Mouse (Mus musculus): Measurements from ENCODE around the gene Rbm44.

Gene Rbm44

DNA sequence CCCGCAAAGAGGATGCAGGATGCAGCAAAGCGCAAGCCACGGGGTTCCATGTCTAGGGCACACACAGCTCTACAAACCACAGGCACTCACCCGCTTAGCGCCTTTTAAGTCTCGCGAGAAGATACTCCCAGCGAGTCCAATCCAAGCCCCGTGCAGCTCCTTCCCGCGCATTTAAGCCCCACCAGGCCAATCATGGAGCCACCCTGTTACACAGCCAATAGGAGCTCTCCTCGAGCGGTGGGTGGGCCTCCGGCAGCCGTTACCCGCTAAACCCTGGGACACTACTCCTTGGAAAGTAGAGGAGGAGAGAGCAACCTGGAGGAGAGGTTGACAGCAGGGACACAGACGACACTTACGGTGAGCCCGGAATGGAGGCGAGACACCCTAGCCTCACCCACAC lies at the start of gene Rbm44:
Gene Rbm44 (plus strand): TSS at position 277 of the 400 bp plus-strand sequence.
- DNase-seq (ENCODE audit: low read depth): no peak

DNA sequence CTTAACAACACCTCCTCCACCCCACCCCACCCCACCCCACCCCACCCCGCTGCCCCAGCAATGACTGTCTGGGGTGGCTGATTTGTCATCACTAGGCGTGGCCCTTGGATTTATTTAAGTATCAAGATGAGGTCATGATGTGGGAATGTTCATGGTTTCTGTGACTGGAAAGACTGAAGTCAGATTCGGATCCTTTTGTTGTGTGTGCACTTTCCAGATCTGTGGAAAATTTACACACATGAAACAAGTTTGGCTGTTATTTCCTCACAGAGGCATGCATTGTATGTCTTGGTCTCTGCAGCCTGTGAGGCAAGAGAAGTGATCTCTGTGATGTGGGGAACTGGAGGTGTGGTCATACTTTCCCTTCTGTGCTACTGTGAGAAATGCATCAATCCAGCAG lies 49.6 kb upstream of the Rbm44 start:
- DNase-seq (ENCODE audit: low read depth): no peak

DNA sequence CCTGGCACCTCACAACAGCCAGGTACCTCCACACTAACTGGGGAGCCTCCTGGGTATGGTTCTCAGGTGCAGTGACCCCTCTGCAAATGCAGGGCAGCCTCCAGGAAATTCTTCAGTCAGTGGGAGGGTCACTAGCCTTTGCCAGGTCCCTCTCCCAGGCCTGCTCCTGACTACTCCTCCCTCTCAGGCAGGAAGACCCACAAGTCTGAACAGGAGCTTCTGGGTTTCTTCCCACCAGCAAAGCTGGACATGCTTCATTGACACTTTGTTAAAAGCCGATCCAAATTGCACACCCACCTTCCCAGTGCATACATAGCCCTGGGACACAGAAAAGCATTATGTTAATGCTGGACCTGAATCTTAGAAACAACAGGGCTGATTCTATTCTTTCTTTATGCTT lies 49.0 kb upstream of the Rbm44 start:
- DNase-seq (ENCODE audit: low read depth): no peak

DNA sequence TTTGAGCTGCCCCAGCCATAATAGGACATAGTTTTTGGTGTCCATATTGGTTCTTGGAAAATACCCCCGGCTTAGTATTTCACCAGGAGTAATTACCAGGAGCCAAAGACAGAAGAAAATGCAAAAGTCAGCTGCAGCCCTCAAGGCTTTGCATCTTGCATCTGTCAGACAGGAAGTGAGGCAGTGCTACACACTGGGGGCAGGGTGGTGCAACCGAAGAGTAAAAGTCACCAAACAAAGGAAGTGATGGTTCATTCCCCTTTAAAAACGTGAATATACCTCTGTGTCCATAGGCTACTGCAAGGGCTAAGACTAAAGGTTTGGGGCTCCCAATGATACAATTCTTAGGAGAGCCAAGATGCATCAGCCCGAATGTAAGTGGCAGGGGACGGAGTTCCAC lies 48.4 kb upstream of the Rbm44 start:
- no peak for DNase-seq (ENCODE audit: low read depth)

DNA sequence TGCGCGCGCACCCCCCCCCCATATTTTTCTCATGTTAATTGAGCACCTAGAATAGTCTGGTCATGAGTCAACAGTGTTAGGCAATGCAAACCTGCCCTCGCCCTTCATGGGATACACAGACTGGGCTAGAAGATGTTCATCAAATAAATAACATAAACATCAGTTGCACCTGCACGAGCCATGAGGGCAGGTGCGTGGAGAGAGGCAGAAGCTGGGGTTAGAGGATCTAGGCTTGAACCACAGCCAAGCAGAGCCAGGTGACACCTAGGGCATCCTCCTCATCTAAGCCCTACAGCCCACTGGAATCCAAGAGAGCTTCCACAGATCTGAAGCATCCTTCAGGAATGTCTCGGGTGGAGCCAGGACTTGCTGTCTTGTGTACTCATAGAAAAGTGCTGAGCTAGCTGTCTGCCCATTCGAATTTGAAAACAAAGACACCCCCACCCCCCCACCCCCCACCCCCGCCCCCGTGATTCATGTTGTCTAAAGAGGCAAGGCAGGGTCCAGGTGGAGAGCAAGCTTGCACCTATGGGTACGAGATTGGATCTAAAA lies 47.5 kb upstream of the Rbm44 start:
- DNase-seq (ENCODE audit: low read depth): no peak

DNA sequence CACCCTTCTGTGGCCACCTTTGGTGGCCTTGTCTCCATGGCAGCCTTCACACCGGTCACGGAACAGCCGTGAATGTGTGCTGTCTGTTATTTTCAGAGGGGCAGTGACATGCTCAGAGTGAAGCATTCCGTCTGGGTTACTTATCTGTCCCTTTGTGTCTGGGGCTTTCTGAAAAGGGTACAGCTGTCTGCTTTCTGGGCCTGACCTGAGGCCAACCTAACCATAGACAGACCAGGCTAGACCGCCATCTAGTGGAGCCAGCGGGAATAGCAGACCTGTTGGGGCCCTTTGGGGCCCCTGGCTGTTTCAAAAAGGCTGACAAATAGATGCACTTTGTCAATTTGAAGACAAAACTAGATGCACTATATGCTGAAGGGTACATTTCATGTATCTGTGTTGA lies 46.0 kb upstream of the Rbm44 start:
- DNase-seq (ENCODE audit: low read depth): peak; percentile 71

DNA sequence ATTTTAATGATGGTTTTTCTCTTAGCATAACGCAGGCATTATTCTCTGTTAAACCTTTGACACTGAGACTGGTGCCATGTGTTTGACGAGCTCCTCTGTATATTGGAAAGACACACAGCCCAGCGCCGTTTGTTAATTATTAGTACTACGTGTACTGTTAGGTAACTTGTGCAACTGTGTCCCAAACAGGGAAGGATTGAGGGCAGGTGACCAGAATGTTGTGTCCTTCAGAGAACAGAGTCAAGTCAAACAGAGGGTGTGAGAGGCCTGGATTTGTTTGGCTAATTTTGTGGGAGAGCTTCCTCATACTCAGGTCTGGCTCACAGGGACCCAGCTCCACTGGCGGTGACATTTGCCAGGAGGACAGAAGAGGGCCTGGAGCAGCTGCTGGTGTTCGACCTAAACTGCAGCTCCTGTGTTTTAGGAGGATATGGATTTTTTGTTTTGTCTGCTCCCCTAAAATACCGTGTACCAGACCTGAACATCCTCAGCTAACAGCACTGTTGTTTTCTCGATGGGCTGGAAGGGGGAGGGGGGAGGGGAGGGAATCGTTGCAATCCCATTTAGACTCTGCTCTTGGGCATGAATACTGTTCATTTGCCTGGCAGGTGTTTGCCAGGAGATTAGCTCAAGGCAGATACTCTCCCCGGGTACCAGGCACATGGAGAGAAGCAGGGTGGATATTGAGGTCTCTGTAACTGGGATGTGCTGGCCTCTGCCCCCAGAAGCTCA lies 43.0 kb upstream of the Rbm44 start:
- no peak for DNase-seq (ENCODE audit: low read depth)

DNA sequence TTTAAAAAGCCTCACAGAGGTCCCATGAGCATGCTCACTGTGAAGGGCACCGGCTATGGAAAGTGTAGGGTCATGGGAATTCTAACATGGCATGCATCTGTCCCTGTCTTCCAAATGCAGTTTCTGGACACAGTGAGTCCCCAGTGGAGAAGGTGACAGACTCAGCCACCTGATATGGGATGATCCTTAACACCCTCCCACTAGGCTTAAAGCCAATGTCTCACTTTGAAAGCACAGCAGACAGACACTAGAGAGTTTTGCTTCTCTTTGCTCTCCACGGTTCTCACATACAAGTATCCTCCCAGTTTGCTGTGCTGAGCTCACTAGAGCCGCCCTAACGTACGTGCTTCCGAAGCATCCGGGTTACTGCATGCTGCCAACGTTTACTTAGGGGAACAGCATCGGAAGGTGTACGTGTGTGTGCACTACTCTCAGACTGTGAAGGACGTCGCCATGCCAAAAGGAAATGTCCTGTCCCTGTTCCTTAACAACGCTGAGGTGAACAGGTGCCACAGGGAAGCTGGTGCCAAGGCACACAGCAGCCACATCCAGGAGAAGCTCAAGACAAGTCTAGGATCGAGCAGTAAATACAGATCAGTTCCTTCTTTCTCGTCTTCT lies 41.4 kb upstream of the Rbm44 start:
- no peak for DNase-seq (ENCODE audit: low read depth)

DNA sequence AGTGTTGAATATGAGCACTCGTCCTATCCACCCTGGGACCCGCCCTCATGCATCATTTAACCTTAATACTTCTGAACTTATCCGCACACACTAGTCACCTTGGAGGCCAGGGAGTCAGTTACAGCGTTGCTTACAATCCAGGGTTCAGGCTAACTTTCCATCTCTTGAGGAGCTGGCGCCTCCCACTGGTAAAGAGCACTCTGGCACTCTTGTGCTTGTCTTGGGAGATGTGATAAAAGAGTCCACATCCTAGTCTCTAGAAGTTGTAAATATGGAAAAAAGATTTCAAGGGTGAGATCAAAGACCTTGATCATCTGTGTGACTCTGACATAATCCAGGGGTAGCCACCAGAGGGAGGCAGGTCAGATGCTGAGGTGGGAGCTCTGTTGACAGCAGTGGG lies 37.3 kb upstream of the Rbm44 start:
- DNase-seq (ENCODE audit: low read depth): no peak

DNA sequence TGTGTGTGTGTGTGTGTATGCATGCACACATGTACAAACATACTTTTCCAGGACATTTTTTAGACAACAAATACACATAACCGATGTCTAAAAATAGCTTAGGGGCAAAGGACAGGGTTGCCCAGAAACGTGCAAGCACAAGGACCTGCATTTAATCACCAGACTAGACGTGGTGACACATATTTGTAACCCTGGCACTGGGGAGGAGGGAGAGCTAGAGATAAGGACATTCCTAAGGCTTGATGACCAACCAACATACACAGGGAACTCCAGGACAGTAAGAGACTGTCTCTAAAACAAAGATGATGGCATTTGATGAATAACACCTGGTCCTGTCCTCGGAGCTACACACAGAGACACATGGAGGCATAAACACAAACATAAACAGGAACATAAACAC lies 35.6 kb upstream of the Rbm44 start:
- DNase-seq (ENCODE audit: low read depth): no peak

DNA sequence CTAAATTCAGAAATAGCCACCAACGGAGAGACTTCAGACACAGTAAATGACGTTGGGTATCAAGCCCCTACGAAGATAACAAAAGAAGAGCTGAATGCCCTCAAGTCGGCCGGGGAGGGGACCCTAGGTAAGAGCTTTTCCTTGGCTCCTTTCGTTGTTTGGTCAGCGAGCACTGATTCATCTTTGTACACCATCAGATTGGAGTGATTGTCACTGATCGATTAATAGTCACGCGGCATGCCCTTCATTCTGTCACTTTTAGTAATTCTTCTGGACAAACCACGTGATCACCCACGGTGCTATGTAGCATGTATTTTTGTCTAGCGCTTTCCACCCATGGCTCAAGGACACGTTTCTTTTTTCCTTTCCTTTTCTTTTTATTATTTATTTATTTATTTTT lies 32.7 kb upstream of the Rbm44 start:
- DNase-seq (ENCODE audit: low read depth): no peak

DNA sequence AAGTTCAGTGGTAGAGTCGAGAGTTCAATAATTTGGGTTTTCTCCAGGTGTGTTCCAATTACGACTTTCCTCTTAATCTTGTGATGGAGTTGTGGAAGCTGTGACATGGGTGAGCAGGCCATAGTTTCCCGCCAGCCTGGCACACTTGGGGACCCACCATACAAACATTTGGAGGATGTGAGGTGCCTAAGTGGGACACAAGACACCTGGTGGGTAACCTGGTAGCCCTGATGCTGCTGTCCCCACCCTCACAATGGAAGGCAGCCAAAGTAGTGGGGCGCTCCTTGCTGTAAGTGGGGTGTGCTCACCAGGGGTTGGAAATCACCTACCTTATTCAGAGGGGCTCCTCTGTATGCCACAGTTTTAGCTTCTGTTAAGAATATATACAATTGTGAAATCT lies 32.3 kb upstream of the Rbm44 start:
- DNase-seq (ENCODE audit: low read depth): no peak

DNA sequence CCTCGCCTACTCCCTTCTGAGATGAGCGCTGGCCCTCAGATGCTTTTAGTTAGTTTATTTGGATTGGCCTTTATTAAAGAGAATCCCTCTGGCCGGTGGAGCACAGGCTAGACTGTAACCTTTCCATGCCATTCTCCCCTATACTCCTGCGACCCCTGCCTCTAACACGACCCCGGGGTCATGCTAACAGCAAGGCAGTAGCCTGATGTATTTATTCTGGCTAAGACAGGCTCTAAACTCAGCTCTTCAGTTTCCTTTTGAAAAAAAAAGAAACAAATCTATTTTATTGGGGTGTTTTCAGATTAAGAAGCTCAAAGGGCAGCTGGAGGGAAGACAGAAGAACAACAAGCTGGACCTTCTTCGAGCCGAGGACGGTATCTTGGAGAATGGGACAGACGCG lies 22.8 kb upstream of the Rbm44 start:
- DNase-seq (ENCODE audit: low read depth): no peak

DNA sequence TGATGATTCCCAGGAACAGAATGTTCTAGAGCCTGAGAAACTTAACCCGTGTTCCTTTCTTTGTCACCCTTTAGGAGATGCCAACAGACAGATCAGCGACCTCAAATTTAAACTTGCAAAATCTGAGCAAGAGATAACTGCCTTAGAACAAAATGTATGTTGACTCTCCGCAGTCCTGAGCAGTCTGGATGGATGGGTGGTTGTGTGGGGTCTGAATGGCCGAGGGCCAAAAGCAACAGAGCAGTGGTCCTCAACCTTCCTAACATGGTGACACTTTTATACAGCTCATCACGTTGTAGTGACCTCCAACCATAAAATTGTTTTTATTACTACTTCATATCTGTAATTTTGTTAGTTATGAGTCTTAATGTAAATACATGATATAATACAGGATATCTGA lies 21.9 kb upstream of the Rbm44 start:
- DNase-seq (ENCODE audit: low read depth): no peak

DNA sequence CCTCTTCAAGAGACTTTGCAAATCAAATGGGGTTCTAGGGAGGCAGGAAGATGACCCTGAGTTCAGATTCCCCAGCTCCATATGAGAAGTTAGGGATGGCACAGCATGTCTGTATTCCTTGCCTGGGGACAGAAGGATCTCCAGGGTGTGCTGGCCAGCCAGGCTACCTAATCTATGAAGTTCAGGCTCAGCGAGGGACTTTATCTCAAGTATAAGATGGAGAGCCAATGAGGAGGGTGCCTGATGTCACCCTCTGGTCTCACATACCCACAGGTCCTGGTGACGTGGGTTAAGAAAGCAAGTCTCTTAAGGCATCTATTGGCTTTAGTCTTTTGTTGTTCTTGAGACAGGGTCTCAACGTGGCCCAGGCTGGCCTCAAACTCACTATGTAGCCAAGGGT lies 21.4 kb upstream of the Rbm44 start:
- no peak for DNase-seq (ENCODE audit: low read depth)

DNA sequence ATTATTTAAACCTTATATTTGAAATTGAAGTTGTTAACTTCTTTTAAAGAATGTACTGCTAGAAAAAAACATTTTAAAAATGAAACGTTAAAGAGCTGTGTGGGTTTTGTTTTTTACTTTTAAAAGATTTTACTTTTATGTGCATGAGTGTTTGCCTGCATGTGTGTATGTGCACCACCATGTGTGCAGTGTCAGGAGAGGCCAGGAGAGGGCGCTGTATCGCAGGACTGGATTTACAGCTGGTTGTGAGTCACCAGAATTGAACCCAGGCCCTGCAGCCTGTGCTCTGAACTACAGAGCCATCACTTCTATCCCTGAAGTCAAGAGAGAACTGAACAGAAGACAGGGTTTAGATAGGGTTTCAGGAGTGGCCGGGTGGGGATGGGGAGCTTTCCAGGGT lies 16.0 kb upstream of the Rbm44 start:
- no peak for DNase-seq (ENCODE audit: low read depth)

DNA sequence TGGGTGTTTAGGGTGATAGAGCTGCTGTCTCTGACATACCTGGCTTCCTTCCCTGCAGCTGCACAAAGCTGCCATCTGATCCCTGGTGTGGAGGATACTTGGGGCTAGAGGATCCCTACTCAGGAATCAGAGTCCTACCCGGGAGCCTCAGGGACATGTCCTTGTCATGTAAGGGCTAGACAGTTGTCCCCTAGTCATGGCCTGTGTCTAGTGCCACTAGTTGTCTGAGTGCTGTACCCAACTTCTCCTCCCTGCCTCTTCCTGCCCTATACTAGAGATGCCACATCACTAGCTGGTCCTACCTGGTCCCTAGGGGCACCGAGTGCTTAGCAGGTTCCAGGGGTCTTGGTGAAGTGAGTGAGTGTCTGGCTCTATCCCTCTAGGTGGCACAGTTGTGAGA lies 7.9 kb upstream of the Rbm44 start:
- no peak for DNase-seq (ENCODE audit: low read depth)

DNA sequence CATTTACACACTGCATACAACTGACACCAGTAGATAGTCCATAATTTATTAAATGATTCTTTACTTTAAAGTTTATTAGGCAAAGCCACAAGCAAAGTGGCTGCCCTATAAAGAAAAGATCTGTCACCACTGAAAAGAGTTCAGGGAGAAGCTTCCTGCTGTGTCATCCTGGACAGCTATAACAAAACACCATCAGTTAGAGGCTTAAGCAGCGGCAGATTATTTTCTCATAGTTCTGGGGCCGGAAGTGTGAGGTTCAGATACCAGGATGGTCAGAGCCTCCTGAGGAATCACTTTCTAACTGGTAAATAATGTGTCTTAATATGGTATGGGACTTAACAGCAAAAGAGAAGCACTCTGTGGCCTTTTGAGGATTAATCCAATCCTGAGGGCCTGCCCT lies 6.6 kb downstream of the Rbm44 start:
- no peak for DNase-seq (ENCODE audit: low read depth)

DNA sequence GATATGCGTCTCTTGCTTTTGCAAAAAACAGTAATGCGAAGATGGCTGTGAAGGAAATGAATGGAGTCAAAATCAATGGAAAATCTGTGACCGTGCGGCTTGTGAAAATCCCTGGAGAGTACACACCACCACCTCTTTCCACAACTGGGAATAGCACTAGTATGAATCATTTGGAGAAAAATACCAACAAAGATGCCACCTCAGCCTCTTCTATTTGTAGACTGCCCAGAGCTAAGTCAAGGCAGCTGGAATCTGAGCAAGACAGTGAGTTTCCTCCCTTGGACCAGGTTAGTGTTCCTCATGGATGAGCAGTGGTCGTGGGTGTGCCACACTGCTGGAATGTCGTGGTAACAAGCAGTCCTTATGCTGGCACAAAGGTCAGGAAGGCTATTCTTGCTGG lies 21.9 kb downstream of the Rbm44 start:
- no peak for DNase-seq (ENCODE audit: low read depth)

DNA sequence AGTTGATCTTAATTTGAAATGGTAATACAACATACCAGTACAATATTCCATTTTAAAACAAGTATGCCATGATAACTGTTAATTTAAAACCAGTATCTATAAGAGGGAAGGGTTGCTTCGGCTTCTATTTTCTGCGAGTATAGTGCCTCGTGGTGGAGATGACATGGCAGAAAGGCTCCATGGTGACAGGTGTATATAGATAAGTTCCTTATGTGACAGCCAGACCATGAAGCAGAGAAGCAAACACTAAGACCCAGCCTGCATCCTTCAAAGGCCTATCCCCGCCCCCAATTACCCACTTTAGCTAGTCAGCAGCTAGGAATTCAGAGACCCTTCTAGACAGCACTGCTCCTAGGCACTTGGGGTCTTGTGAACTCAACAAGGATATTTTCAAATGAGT lies 24.3 kb downstream of the Rbm44 start:
- DNase-seq (ENCODE audit: low read depth): no peak

DNA sequence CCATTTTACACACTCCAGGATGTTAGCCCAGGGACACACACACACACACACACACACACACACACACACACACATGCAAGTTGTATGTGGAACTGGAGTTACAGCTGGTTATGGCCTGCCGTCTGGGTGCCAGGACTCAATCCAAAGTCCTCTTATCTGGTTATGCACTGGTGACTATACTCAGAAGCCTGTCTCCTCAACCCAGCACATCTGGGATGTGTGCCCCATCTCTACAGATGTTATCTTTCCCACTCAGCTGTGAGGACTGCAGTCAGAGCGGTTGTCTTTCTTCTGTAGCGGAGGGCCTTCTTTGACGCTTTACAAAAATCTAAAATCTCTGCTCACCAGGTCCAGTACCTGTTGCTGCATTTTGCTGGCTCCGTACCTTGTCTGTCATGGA lies 29.9 kb downstream of the Rbm44 start:
- no peak for DNase-seq (ENCODE audit: low read depth)

DNA sequence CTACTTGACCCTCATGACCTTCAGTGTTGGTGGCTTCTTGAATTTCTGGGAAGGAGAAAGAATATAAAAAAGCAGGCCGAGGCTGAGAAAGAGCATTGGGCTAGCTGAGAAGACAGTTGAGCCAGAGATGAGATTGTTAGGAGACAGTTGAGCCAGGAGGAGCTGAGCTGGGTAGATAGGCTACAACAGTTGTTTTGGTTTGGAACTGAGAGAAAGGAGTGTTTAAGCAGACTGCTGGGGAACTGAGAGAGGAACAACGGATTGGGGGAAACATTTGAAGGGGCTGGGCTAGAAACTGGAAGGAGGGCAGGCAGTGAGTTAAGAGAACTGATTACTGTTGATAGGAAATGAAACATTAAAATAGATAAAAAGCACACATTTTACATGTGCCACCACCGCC lies 31.1 kb downstream of the Rbm44 start:
- DNase-seq (ENCODE audit: low read depth): no peak

DNA sequence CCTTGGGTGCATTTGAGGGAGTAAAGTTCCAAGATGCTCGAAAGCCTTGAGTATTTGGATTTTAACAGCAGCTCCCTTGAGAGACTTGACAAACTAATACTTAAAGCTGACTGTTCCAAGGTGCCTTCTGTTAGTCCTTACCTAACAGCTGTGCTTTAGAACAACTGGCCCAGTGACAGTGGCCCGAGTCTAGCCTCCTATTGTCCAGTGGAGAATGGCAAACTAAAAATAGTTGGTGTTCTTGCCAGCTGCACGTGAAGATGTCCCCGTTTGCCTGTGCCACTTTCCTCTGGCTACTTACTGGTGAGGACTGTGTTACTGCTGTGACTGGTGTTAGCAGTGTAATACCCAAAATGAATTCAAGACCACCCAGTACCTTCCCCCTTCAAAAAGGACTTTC lies 32.0 kb downstream of the Rbm44 start:
- DNase-seq (ENCODE audit: low read depth): no peak

DNA sequence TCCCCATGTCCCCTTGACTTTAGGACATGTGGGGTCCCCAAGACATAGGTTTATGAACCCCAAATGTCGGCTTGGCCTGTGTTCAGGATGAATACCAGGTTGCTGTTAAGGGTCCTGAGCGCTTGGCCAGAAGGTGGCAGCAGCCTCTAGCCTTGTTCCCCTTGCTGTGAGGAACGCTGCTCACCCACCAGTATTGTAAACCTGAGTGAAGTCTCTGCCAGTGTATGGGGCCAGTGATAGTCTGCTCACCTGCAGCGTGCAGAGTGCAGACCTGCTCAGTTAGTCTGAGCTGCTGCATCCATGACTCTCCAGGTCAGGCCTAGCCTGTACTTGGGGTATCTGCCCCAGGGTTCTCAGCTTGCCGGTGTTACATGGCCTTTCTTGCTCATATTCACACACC lies 34.2 kb downstream of the Rbm44 start:
- peak; percentile 71 for DNase-seq (ENCODE audit: low read depth)
